In the genomic region with DNA sequence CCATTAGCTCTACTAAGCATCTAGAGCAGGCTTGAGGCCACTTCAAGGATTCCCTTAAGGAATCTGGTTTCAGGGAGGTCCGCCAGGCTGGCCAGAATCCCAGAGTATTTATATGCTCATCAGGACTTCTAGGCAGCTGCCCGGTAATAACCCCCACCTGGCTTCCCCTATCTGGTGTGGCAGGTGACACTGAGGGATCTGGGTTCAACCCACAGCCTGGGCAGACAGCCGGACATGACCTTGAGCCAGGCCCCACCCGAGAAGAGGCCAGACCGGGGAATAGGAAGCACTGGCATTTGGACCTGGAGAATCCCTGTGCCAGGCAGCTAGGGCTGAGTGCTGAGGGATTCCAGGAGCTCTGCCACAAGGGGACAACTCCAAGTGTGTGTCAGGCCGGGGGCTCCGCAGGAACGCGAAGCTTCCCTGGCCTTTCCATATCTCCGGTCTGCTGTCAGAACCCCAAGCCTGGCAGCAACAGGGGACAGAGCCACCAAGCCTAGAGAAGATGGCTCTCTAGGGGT, we compare ENCODE assay signal across 8 mouse cellular contexts. TPM values are rescaled to one million over a fixed set of nuclear protein-coding genes. Genes with fewer than 3 reads are reported as not detected.
DNase-seq lines count a peak whose midpoint lies in the region; ATAC-seq and TF ChIP-seq lines count a peak whose summit lies in the region.

No protein-coding gene starts in this region.

- no peaks in the 10 kb centered on the region for H3K27me3 ChIP-seq in thymus, adult 2 months (ENCODE audit: control insufficient read depth, insufficient read depth, low read length)
- H3K27me3 ChIP-seq in hindbrain, embryonic 12.5 days: no peaks in the 10 kb centered on the region
- no peaks in the 10 kb centered on the region for H3K27me3 ChIP-seq in limb, embryonic 14.5 days (ENCODE audit: control insufficient read depth, insufficient read depth, low read length)
- H3K27me3 ChIP-seq in midbrain, embryonic 14.5 days (ENCODE audit: control insufficient read depth, insufficient read depth, low read length): no peaks in the 10 kb centered on the region

- H3K9me3 ChIP-seq in hindbrain, embryonic 12.5 days (replicated peaks): no peaks in the 10 kb centered on the region
- H3K9me3 ChIP-seq in limb, embryonic 14.5 days (ENCODE audit: control insufficient read depth, low read length): no peaks in the 10 kb centered on the region
- H3K9me3 ChIP-seq in midbrain, embryonic 14.5 days (ENCODE audit: control insufficient read depth, low read length): no peaks in the 10 kb centered on the region

- H3K27ac ChIP-seq in thymus, adult 2 months (ENCODE audit: control insufficient read depth, insufficient read depth, low read length): no peak overlapping the region
- no peak overlapping the region for H3K27ac ChIP-seq in hindbrain, embryonic 12.5 days
- peak overlapping the region; percentile 74 for H3K27ac ChIP-seq in limb, embryonic 14.5 days (replicated peaks; ENCODE audit: low read depth, low read length)
- no peak overlapping the region for H3K27ac ChIP-seq in midbrain, embryonic 14.5 days (replicated peaks; ENCODE audit: low read depth, low read length)

- peaks cover 8% of the 10 kb centered on the region for H3K4me1 ChIP-seq in thymus, adult 2 months (replicated peaks; ENCODE audit: control insufficient read depth, insufficient read depth, low read length)
- peaks cover 9% of the 10 kb centered on the region for H3K4me1 ChIP-seq in hindbrain, embryonic 12.5 days
- H3K4me1 ChIP-seq in limb, embryonic 14.5 days (ENCODE audit: control insufficient read depth, insufficient read depth, low read length): peaks cover 15% of the 10 kb centered on the region
- H3K4me1 ChIP-seq in midbrain, embryonic 14.5 days (ENCODE audit: control insufficient read depth, insufficient read depth, low read length): peaks cover 9% of the 10 kb centered on the region; the same call in 1 of the 2 replicates

- H3K9ac ChIP-seq in hindbrain, embryonic 12.5 days: peak overlapping the region; percentile 83
- H3K9ac ChIP-seq in limb, embryonic 14.5 days (ENCODE audit: low read depth, low read length, severe bottlenecking): peak overlapping the region; percentile 87
- H3K9ac ChIP-seq in midbrain, embryonic 14.5 days (replicated peaks; ENCODE audit: low read length): peak overlapping the region; percentile 92

- peaks cover 10% of the 10 kb centered on the region; the same call in 1 of the 2 replicates for H3K36me3 ChIP-seq in thymus, adult 2 months (ENCODE audit: control insufficient read depth, insufficient read depth, low read length)
- H3K36me3 ChIP-seq in hindbrain, embryonic 12.5 days: 0 out of 2 replicates have a peak, but pooled peaks cover 11% of the 10 kb centered on the region
- H3K36me3 ChIP-seq in limb, embryonic 14.5 days (ENCODE audit: control insufficient read depth, insufficient read depth, low read length): peaks cover 14% of the 10 kb centered on the region; the same call in 1 of the 2 replicates
- peaks cover 7% of the 10 kb centered on the region for H3K36me3 ChIP-seq in midbrain, embryonic 14.5 days (ENCODE audit: control insufficient read depth, insufficient read depth, low read length)

- no peak for DNase-seq in thymus, adult 2 months
- no peak for DNase-seq in thymus, postnatal 0 days (ENCODE audit: low spot score)
- peak; percentile 67 to 70 for DNase-seq in cerebellum, postnatal 10 days
- peak; percentile 19 for DNase-seq in frontal cortex, postnatal 36 days (ENCODE audit: low spot score in 2 of 2)
- peak; percentile 72 for DNase-seq in limb, embryonic 14.5 days (ENCODE audit: low spot score)
- DNase-seq in midbrain, embryonic 14.5 days: peak; percentile 31
- DNase-seq in thymus, postnatal 4 days: peak; percentile 35

- peak overlapping the region; percentile 93 for H3K4me2 ChIP-seq in hindbrain, embryonic 12.5 days (replicated peaks)
- H3K4me2 ChIP-seq in limb, embryonic 14.5 days (replicated peaks; ENCODE audit: low read depth, low read length, severe bottlenecking): peak overlapping the region; percentile 75
- H3K4me2 ChIP-seq in midbrain, embryonic 14.5 days (ENCODE audit: low read length): peak overlapping the region; percentile 87

- TF ChIP-seq CTCF in thymus, adult 2 months (IDR thresholded peaks at IDR 0.05; ENCODE audit: borderline replicate concordance, control insufficient read depth, extremely low read depth, insufficient read depth, low read length, poor library complexity): peak; percentile 28; the same call in 1 of the 2 replicates

- peak; percentile 40 for ATAC-seq in hindbrain, embryonic 12.5 days (ENCODE audit: low FRiP score)
- peak; percentile 38 for ATAC-seq in limb, embryonic 14.5 days (ENCODE audit: low FRiP score, low read depth)
- ATAC-seq in midbrain, embryonic 14.5 days (ENCODE audit: low FRiP score, low TSS enrichment): 0 out of 2 replicates have a peak, but pooled peaks have one; percentile 16

- 0 out of 2 replicates have a peak, but pooled peaks have one; percentile 25 for TF ChIP-seq POLR2A in thymus, adult 2 months (IDR thresholded peaks at IDR 0.05; ENCODE audit: control insufficient read depth, extremely low read depth, insufficient read depth, low read length, poor library complexity)
- TF ChIP-seq POLR2A in limb, embryonic 14.5 days (IDR thresholded peaks at IDR 0.05; ENCODE audit: borderline replicate concordance, extremely low read depth, insufficient read depth, insufficient read length): no peak

- peak overlapping the region; percentile 77 for H3K4me3 ChIP-seq in thymus, adult 2 months (ENCODE audit: control insufficient read depth, insufficient read depth, low read length)
- H3K4me3 ChIP-seq in hindbrain, embryonic 12.5 days: peak overlapping the region; percentile 83
- peak overlapping the region; percentile 95 for H3K4me3 ChIP-seq in limb, embryonic 14.5 days (replicated peaks; ENCODE audit: low read length)
- H3K4me3 ChIP-seq in midbrain, embryonic 14.5 days (replicated peaks; ENCODE audit: low read depth, low read length): peak overlapping the region; percentile 88

- 8% methylated on average over 10 of the region's 10 CpGs for WGBS in thymus, adult 2 months
- under 1% methylated on average over 10 of the region's 10 CpGs for WGBS in hindbrain, embryonic 12.5 days
- 0% methylated on average over 10 of the region's 10 CpGs for WGBS in limb, embryonic 14.5 days
- WGBS in midbrain, embryonic 14.5 days: 1% methylated on average over 10 of the region's 10 CpGs

RNA-seq across cellular contexts. Expression of a gene that starts 0.8 kb away (rescaled TPM):
- polyA plus RNA-seq in thymus, adult 2 months (2012; rRNA removed): 22.5 and 23.5 TPM in 2 replicates
- 13.0 and 13.1 TPM in 2 replicates for polyA plus RNA-seq in thymus, postnatal 0 days (2015; fragmentation: Nextera tagmentation; extraction: Ambion mirVana)
- 6.7 and 7.2 TPM in 2 replicates for polyA plus RNA-seq in hindbrain, embryonic 12.5 days (2016; fragmentation: Nextera tagmentation; extraction: Ambion mirVana)
- polyA plus RNA-seq in limb, embryonic 14.5 days (2012; rRNA removed): 19.0 and 26.3 TPM in 2 replicates
- polyA plus RNA-seq in limb, embryonic 14.5 days (2014; fragmentation: Nextera tagmentation; extraction: Ambion mirVana): 16.8 and 20.1 TPM in 2 replicates
- 11.9 and 13.3 TPM in 2 replicates for polyA plus RNA-seq in midbrain, embryonic 14.5 days (2014; fragmentation: Nextera tagmentation; extraction: Ambion mirVana)

RNA-seq across cellular contexts. Expression of a gene that starts 52.6 kb away (rescaled TPM):
- polyA plus RNA-seq in thymus, adult 2 months (2012; rRNA removed): 46.5 and 48.1 TPM in 2 replicates
- 12.5 and 12.9 TPM in 2 replicates for polyA plus RNA-seq in thymus, postnatal 0 days (2015; fragmentation: Nextera tagmentation; extraction: Ambion mirVana)
- polyA plus RNA-seq in hindbrain, embryonic 12.5 days (2016; fragmentation: Nextera tagmentation; extraction: Ambion mirVana): 2.6 and 3.4 TPM in 2 replicates
- 3.5 and 5.4 TPM in 2 replicates for polyA plus RNA-seq in limb, embryonic 14.5 days (2012; rRNA removed)
- polyA plus RNA-seq in limb, embryonic 14.5 days (2014; fragmentation: Nextera tagmentation; extraction: Ambion mirVana): 3.8 and 3.9 TPM in 2 replicates
- polyA plus RNA-seq in midbrain, embryonic 14.5 days (2014; fragmentation: Nextera tagmentation; extraction: Ambion mirVana): 1.6 and 2.7 TPM in 2 replicates

Comparison
In these comparisons a context has a peak if more than half of its experiments do, and no peak if none do; other contexts are left out.
1. DNase-seq: peak in cerebellum, postnatal 10 days (2 of 2), frontal cortex, postnatal 36 days (2 of 2), limb, embryonic 14.5 days (single experiment), midbrain, embryonic 14.5 days (single experiment) and thymus, postnatal 4 days (single experiment); none in thymus, adult 2 months (single experiment) and thymus, postnatal 0 days (single experiment).
2. Peak in every context shown above with its lines, with median percentiles within 50 percentile points of each other: H3K4me3 ChIP-seq, ATAC-seq, H3K4me2 ChIP-seq and H3K9ac ChIP-seq.